Mouse (Mus musculus) erythroblast, embryonic 14.5 days (primary cell): ENCODE results near the gene Cpne9.

Experiments
- GATA1 ChIP-seq: IDR thresholded peaks from 2 replicates; pipeline ENCODE4 v1.6.1; 2012; ENCODE audit warnings: low read length, inconsistent platforms, mixed read lengths
- TAL1 ChIP-seq: IDR thresholded peaks from 3 replicates; pipeline ENCODE4 v1.6.1; 2012; ENCODE audit warnings: low read length, inconsistent platforms, mixed read lengths

- TF ChIP-seq GATA1 (0 out of 2 replicates have a peak, but pooled peaks have one; percentile 20), TAL1 (no peak)
Measured at GRCm38 (mm10) chr6:113306322-113306985, 24.3 kb downstream of the Cpne9 start.
